Mouse (Mus musculus): ENCODE data around the gene Abt1.
A peak's percentile ranks its signal among the peaks of the same experiment; 100 is the strongest.

GRCm38 (mm10) chr13:23432562-23433201, 9.0 kb upstream of the Abt1 start:
- TF ChIP-seq CTCF (IDR thresholded peaks at IDR 0.05; ENCODE audit: low read depth) (peak; percentile 89), EP300 (optimal IDR thresholded peaks at IDR 0.05) (no peak)
